Mouse (Mus musculus) CD4-positive, CD25-positive, alpha-beta regulatory T cell, adult 4 months (primary cell): ENCODE measurements around the gene Zfhx2. TPM values are rescaled to one million over a fixed set of nuclear protein-coding genes. Genes with fewer than 3 reads are reported as not detected.
A peak's percentile ranks its signal among the peaks of the same experiment; 100 is the strongest.

Experiments
- ATAC-seq: one replicate; pipeline ENCODE4 v1.8.0; 2017
- polyA plus RNA-seq, 2 experiments: library from polyadenylated mRNA; unstranded; fragments of 100-300 nt; shearing (Covaris generic); gene quantifications; one replicate each; pipeline ENCODE4 v1.2.1; 2017

Gene Zfhx2
- polyA plus RNA-seq, 2 experiments from 2014 or later = 4.2 to 4.6 TPM

GRCm38 (mm10) chr14:55105836-55106809 lies 14.0 kb upstream of the Zfhx2 start, which contains the start of gene Ap1g2:
Gene Ap1g2, minus strand, starts transcription at chr14:55106593.
- ATAC-seq = peak; percentile 93

GRCm38 (mm10) chr14:55105386-55105785 lies 13.3 kb upstream of the Zfhx2 start:
- ATAC-seq = no peak

- ATAC-seq = no peak
Observed at GRCm38 (mm10) chr14:55104365-55104764, 12.2 kb upstream of the Zfhx2 start.

GRCm38 (mm10) chr14:55102253-55102785 lies 10.2 kb upstream of the Zfhx2 start:
- no peak for ATAC-seq

- no peak for ATAC-seq
Observed at GRCm38 (mm10) chr14:55101592-55101991, 9.5 kb upstream of the Zfhx2 start.

DNA sequence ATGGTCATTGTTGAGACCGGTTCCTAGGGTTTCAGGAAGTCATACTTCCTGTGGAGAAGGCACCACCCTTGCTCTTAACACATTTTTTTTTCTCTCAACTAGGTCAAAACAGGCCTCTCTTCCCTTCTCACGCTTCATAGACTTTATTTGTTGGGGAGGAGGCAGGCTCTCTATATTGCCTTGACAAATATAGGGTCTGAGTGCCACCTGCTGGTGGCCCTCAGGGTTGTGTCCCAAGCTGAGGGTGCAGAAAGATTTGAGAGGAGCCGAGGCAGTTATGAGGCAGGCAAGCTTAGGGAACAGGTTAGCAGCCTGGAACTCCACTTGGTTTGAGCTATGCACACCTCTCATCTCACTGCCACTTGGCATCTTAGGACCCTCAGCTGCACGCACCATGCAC lies 5.9 kb upstream of the Zfhx2 start:
- peak; percentile 74 for ATAC-seq

- ATAC-seq = peak; percentile 30
Observed at GRCm38 (mm10) chr14:55097646-55098045, 5.5 kb upstream of the Zfhx2 start.

GRCm38 (mm10) chr14:55096573-55097087 lies 4.5 kb upstream of the Zfhx2 start:
- no peak for ATAC-seq

DNA sequence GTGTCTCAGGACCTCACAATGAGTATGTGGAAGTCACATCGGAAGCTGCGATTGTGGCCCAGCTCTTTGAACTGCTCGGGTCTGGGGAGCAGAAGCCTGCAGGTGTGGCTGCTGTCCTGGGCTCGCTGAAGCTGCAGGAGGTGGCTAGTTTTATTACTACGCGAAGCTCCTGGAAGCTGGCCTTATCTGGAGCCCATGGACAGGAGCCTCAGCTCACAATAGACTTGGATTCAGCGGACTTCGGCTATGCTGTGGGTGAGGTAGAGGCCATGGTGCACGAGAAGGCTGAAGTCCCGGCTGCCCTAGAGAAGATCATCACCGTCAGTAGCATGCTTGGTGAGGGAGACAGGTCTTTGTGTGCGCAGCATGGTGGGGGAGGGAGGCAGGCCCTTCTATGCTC lies 3.5 kb upstream of the Zfhx2 start:
- no peak for ATAC-seq

GRCm38 (mm10) chr14:55095263-55095662 lies 3.1 kb upstream of the Zfhx2 start:
- ATAC-seq = no peak

DNA sequence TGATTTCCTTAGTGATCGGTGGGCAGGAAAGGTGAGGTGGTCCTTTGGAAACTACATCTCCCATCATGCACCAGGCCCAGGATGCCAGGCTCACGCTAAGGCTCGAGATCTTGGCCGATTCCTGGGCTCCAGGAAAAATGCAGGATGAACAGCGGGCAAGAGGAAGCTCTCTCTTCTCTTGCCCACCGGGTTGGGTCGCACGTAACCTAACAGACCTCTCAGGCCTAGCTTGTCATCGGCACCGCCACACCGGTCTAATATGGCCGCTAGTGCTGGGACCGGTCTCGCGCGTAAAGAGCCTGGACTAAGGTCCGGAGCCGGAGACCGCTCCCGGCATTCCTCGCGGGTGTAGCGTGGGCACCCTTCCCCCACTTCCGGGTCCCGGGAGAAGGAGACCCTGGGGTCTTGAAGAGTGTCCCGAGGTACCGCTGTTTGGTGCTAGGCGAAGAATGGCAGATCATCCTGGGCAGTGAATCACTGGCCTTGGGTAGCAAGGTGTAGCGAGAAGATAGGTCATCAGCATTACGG lies 2.6 kb upstream of the Zfhx2 start, which contains the start of gene Thtpa:
Gene Thtpa, plus strand, starts transcription at position 81 of the 528 bp plus-strand sequence.
- peak; percentile 30 for ATAC-seq

GRCm38 (mm10) chr14:55093927-55094326 lies 1.8 kb upstream of the Zfhx2 start:
- ATAC-seq = no peak

DNA sequence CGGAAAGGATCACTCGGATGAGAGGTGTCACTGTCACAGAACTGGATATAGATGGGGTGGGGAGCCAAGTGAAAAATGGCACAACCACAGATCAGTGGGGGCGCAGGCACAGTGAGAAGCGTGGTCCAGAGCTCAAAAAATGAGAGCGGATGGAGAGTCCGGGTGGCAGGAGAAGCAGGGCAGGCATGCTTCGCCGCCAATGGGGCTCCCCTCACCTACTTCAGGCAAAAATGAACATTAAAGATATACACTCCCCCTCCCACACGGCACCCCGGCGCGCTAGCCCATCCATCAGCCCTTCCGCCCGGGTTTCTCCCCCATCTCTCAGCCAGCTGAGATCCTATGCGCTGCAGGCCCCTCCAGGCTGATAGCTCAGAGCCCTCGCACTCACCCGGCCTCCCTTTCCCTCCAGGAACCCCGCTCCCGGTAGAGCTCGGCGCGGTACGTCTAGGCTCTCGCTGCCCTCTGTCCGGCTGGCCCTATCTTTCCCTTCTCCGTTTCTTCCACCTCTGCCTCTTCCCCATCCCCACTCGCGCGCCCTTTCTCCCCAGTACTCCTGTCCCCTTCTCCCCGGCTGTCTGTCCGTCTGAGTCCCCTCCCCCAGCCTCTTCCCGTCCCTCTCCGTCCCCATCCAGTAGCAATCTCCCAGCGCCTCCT lies 787 bp downstream of the Zfhx2 start:
- ATAC-seq = no peak

DNA sequence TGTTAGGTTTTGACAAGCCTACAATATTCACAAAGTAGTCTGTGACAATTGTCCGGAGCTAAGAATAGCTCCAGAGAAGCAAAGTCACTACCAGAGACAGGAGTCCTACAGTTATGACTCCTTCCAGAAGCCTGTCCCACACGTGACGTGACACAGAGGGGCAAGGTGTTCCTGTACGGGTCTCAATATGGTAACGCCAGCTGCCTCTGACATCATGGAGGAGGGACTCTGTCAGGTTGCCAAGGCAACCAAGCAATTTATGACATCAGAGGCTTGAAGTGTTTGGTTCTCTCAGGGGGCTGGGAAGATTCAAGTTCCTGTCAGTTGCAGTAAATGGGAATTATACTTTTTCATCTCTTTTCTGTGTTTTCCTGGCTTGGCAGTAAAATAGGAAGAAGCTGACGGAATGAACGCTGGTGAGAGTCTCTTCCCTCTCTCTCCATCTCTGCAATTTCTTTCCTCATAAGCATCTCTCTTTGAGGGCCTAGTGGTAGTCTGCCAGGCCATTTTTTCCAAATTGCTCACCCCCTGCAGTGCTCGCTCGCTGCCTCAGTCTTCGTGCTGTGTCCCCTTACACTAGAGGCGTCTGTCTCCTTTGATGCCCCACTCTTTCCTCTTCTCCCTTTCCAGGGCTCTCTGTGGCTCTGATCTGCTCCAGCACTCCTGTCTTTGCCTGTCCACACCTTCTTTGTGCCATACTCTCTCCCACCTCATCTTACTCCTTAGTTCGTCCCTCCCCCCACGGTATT lies 2.8 kb downstream of the Zfhx2 start:
- ATAC-seq = no peak

- ATAC-seq = no peak
Observed at GRCm38 (mm10) chr14:55086009-55086514, 6.1 kb downstream of the Zfhx2 start.

- no peak for ATAC-seq
Observed at GRCm38 (mm10) chr14:55085324-55086008, 6.7 kb downstream of the Zfhx2 start.

GRCm38 (mm10) chr14:55083481-55083880 lies 8.6 kb downstream of the Zfhx2 start:
- ATAC-seq = no peak

DNA sequence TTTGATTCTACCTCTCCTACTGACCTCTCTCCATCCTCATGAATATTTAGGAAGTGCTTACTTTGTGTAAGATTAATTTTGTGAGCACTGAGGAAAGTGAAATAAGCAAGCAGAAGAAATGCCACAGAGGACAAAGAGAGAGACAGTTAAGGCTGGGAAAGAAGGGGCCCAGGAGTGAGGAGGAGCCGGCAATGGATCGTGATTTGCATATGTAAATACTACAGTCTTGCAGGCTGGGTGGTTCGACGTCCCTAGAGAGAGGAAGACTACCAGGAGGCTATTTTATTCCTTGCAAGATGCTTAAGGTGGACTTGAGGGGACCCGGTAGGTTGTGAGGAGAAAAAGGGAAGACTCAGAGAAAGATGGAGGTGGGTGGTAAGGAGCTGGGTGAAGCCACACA lies 11.0 kb downstream of the Zfhx2 start:
- no peak for ATAC-seq

DNA sequence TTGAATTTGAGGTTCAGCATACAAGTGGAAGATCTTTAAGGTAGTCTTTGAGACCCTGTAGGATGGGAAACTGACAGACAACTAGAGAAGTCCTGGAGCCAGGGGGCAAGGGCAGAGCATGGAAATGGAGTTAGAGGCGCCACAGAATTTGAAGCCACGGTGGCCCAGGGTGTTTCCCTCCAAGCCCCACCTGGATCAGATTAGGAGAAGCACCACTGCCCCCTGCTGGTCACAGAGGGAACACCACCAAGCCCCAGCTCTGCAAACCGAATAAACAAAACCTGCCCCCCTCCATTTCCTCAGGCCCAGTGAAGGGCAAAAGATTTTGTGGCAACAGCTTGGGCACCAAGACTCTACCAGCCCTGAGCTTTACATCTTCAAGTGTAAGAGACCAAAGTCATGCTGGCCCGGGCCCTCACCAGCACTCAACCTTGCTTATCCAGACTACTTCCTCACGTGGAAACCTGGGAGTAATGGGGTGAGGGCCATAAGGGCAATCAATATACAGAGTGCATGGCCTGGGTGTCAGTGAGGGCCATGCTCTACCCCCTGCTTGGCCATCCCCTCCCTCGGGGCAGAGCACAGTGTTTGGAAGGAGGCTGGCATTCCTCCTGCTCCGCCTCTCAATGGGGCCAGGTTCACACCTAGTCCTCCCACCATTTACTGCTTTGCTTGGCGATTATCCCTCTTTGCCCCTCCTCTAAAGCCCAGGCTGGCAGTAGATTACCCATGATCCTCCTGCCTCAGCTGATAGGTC lies 12.7 kb downstream of the Zfhx2 start:
- peak; percentile 80 for ATAC-seq

DNA sequence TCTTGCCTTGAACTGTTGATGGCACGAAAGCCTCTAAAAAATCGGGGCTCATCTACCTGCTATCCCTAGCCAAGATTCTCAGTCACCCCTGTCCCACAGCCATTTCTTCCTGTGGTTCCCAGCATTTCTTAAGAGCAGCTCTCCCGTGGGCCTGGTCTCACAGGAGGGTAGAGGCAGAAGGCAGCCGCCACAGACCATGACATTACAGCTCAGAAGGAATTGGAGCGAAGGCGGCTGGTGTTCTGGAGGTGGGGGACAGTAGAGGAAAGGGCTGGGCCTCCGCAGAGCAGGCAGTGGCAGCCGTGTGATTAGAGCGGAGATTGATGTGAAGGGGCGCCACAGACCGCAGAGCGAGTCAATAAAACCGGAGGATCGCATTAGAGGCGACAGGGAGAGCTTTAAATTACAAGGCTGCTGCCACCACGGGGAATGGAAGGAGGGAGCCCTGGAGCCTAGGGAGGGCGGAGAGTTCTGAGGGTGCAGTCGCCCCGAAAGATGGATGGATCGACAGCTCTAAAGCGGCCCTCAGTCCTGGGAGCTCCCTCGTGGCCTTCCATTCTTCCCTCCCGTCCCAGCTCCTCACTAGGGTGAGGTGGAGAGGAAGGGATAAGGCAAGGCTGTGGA lies 13.6 kb downstream of the Zfhx2 start:
- no peak for ATAC-seq
